Mouse (Mus musculus) adrenal gland, adult 18-20 months (tissue): Measurements from ENCODE around the gene Slc25a3. TPM values are rescaled to one million over a fixed set of nuclear protein-coding genes. Genes with fewer than 3 reads are reported as not detected.

ENCODE experiments used
- DNase-seq, 2 experiments: peaks; one replicate each; pipeline ENCODE4 v3.0.0; 2021 to 2022; ENCODE audit warnings: low spot score in 2 of 2
- long read RNA-seq, 2 experiments: library from polyadenylated mRNA; stranded (forward); transcript quantifications; one replicate each; pipeline ENCODE4 v2.0.0; 2021
- total RNA-seq, 2 experiments: library from RNA; stranded (reverse); gene quantifications; 1 replicate in 1 of 2; 2 replicates in 1 of 2; pipeline ENCODE4 v1.2.3; 2021

The Slc25a3 gene
- total RNA-seq, result 1,000 to 10,000 TPM; 1,418 to 2,058 TPM
- long read RNA-seq, experiment 1, transcript Slc25a3-201 (8 exons, 1,612 nt), result major isoform, 825 of 1,314 reads
- long read RNA-seq, experiment 1, transcript Slc25a3-203 (7 exons, 1,483 nt), result minor isoform, 217 of 1,314 reads
- long read RNA-seq, experiment 1, transcript Slc25a3-204 (5 exons, 891 nt), result minor isoform, 5 of 1,314 reads
- long read RNA-seq, experiment 1, partial matches to known transcripts, result 119 of 1,314 reads
- long read RNA-seq, experiment 1, other reads (novel, unspliced or antisense), result 147 of 1,314 reads
- long read RNA-seq, experiment 2, transcript Slc25a3-206 (8 exons, 1,341 nt), result minor isoform, 7 of 1,525 reads
- long read RNA-seq, experiment 2, transcript Slc25a3-201 (8 exons, 1,612 nt), result major isoform, 1,135 of 1,525 reads
- long read RNA-seq, experiment 2, transcript Slc25a3-203 (7 exons, 1,483 nt), result minor isoform, 74 of 1,525 reads
- long read RNA-seq, experiment 2, transcript Slc25a3-204 (5 exons, 891 nt), result minor isoform, 32 of 1,525 reads
- long read RNA-seq, experiment 2, partial matches to known transcripts, result 55 of 1,525 reads
- long read RNA-seq, experiment 2, other reads (novel, unspliced or antisense), result 222 of 1,525 reads

DNA sequence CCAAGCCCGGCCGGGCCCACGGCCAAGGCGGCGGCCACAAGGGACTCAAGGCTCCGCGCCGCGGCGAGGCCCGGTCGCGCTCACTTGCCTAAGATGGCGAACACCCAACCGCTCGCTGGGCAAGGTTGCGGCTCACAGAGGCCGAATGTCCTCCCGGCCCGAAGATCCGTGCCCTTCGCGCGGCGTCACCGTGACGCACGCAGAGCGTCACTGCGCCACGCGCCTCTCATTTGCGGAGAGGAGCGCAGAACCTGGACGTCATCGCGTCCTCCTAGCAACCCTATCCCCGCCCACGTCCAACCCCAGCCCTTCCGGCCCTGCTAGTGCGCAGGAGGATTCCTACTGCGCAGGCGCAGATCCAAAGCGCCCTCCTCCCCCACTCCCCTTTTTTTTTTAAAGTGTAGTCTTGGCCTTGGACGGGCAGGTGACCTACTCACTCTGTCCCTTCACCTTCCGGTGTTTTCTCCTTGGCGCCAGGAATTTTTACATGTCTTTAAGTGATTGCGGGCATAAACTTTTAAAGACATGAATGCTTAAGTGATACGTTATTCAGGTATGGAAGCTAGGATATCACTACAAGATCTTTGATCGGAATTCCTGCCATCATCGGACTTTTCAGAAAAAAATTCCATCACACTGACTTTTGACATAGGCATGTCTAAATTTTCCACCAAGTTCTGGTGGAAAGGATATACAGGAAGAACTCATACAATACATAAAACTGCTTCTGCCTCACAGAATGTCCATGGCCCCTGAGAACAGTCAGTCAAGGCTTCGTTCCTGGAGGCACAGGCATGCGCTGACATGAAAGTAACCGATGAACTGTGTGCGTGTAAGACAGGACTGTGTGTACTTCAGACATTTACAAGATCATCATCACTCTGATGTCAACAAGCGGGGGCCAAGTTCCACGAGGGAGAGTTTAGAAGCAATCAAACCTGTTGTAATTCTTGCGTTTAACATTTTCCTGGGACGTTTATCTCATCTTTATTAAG lies at the start of gene Slc25a3:
TSS of gene Slc25a3 (minus strand) at position 232 of the 995 bp plus-strand sequence.
- peak; percentile 96 for DNase-seq

DNA sequence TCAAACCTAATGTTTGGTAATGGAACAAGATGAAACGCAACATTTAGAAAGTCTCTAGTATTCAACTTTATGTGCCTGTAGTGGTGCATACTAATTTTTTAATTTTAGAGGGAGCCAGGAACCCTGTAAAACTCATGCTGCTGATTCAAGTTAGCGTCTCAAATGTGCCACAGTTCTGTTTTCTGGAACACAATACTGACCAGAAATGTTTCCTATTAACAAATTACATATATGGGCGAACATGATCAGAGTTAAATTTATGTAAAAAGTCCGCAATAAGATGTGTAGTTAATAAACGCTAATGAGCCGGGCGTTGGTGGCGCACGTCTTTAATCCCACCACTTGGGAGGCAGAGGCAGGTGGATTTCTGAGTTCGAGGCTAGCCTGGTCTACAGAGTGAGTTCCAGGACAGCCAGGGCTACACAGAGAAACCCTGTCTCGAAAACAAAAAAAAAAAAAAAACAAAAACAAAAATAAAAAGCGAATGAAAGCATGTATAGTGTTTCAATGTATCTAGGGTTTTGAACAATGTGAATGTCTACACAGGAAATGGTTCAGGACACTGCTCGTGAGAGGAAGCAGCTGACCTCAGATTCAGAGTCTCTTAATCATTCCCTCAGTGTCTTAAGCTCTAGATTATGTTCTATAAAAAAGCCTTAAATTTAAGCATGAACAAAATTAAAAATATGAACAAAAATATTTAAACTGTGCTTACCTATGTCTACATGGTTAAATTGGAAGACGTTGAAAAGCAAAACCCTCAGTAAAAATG lies 48.7 kb upstream of the Slc25a3 start:
- no peak for DNase-seq

DNA sequence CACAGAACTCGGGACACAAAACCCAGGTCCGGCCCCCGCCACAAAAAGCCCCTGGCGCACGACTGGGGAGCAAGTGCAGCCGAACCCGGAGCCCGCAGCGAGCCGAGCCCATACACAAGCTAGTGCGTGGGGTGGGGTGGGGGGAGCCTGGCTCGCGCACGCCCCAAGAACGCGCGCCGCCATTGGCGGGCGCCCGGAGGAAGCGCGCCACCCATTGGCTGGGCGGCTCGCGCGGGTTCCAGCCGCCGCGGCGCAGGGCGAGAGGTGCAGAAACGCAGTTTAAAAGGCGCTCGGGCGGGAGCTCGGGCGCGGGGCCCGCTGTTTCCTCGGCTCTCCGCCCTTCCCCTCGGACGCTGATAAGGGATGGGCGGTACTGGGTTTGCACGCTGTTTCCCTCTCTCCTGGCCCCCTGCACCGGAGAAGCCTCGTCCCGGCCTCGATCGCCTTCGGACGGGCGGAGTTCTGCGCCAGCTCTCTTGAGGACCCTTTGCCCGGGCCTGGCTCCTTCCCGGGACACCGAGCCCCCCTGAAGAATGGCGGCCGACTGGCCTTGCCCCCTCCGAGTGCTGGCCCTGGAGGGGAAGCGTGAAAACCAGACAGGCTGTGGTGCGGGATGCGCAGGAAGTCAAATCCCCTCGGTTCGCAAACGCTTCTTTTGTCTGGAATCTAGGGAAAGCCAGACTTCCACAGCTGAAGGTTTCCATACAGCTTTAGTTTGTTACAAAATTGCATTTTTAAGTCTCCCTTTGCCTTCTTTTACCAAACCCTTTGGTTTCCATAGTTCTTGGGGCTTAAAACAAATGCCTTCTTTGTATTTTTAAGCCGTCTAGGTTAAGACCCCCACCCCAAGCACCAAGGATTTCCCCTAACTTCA lies 47.8 kb upstream of the Slc25a3 start:
- DNase-seq, result peak; percentile 98

DNA sequence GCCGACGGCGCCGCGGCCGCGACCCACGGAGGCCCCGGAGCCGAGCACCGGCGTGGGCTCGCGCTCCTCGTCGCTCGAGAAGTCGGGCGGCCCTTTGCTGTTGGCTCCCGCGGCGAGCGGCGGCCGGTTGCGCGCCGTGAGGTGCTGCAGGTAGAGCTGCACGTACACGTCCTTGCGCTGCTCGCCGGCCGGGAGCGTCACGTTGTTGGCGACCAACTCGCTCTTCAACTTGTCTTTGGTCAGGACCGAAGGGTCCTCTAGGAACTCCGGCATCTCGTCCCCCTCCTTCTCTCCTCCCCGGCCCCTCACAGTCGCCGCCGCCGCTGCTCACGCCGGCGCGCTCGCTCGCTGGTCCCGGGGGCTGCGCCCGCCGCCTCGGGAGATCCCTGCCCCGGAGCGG lies 47.2 kb upstream of the Slc25a3 start:
- DNase-seq, result peak in 1 of 2 experiments; percentile 62

DNA sequence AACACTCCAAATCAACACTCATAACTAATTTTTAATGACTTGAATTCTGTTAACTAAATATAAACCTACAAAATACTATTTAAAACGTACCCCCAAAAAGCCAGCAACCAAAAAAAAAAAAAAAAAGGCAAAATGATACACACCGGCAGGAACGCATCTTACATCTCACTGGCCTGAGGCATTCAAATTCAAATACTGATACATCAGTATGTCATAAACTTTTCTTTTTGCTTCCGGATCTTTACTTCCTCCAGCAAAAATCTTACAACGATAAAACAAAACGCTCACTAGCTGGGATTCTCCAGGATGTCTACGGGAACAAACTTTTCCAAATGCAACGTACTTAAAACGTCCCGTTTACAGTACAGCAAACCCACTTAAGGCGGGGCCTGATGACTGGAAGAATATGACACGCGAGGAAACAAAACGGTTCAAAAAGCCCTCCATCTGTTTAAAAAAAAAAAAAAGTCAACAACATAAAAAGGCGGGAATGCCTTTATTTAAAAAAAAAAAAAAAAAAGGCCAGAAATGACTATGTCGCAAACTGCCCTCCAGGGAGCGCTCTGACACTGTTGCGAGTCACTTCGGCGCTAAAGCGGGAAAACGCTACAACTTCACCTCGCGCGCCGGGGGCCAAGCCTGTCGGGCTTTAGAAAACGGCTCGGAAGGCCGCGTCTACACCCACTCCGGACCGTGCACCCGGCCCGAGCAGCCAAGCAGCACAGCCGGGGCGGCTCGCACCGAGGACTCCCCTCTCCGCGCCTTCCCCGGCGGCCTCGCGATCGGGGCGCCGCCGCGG lies 46.5 kb upstream of the Slc25a3 start:
- DNase-seq, result peak; percentile 78 to 83

DNA sequence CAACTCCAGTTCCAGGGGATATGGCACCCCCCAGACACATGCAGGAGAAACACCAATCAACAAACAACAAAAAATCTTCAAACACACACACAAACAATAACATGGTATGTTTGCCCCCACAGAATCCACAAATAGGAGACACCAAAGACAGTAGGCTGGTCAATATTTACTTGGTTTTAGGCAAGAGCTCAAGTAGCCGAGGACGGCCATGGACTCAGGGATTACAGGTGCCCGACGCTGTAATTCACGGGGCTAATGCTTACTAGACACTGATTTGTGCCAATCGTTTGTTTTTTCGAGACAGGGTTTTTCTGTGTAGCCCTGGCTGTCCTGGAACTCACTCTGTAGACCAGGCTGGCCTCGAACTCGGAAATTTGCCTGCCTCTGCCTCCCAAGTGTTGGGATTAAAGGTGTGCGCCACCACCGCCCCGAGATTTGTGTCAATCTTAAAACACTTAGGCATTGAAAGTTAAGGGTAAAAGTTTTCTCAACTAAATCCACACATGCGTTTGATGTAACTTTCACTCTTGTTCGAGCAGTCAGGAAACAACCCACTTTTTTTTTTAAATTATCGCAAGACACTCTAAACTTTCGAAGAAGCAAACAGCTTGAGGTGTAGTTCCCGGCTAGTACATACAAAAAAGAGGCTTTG lies 45.7 kb upstream of the Slc25a3 start:
- no peak for DNase-seq

DNA sequence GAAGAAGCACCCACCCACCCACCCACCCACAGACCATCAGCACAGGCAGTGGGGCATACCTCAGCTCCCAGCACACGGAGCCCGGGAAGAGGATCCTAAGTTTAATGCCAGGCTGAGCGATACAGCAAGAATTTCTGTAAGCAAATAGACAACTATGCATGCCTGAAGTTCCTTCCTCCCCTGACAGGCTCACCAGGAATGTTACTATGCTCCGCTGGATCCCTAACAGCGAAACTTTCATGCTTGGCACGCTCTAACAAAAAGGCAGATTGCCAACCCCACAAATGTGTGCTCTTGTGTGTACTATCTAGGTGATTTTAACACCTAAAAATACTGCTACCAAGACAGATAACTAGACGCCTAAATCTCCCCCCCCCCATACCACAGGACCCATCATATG lies 43.5 kb upstream of the Slc25a3 start:
- no peak for DNase-seq

DNA sequence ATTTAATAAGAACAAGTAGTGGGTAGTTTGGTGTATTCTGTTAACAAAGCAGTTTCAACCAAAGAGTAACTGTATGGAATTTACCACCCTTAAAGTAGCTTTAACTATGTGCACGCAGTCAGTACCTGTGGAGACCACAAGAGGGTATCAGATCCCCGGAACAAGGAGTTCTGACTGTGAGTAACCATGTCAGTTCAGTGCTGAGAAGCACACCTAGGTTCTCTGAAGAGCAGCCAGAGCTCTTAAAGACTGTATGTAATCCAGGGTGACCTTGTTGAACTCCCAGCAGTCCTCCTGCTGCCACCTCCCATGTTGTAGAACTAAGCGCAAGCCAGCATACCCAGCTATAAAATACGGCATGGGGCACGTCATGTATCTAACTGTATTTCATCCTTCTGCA lies 43.0 kb upstream of the Slc25a3 start:
- DNase-seq, result peak; percentile 31 to 41

DNA sequence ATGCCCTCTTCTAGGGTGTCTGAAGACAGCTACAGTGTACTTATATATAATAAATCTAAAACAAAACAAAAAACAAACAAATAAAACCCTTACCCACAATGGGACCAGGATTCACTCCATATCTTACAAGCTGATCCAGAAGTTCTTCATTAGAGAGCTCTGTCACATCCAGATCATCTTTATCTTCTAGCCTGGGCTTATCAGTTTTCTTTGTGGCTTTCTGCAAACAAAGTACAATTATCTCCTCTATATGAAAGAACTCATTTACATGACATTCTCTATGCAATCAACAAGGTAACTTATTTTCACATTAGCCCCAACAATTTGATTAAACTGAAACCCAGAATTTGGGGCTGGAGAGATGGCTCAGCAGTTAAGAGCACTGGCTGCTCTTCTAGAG lies 42.0 kb upstream of the Slc25a3 start:
- no peak for DNase-seq

DNA sequence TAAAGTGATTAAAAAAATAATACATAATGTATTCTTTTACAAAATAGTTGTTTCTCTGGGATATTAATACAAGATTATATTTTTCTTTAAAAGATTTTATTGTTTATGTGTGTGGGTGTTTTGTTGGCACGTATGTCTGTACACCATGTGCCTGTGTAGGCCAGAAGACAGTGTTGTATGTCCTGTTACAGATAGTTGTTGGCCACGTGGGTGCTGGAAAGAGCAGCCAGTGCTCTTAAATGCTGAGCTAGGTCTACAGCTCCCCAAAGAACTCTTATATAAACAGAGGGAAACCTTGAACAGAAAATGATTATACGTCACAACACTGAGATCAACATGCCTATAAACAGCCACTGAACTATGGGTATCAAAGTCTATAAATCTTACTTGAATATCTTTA lies 40.6 kb upstream of the Slc25a3 start:
- no peak for DNase-seq

DNA sequence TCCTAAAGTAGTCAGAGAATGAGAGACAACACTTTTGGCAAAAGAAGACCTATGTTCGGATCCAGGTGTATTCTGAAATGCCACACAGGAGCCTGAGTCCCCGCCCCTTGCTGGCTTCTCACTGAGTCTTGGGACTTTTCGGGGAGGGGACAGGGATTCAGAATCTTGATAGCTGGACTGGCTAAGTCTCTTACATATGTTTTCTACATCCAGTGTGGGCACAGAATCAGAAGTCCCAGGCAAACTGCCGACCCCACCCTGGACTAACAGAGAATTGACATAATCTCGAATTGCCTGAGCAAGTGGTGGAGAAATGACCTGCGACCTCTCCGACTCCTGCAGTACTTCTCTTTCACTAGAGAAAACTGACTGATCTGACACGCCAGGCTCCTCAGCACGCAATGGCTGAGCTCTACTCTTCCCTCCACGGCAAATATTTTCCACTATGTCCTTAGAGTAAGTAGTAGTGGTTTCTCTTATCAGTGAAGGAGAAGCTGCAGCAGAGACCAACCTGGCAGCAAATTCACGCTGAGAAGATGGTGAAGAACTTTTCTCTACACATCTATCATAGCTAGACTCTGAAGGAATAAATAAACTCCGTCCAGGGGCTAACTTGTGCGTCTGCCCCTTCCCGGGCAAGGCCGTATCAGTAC lies 38.8 kb upstream of the Slc25a3 start:
- DNase-seq, result no peak

DNA sequence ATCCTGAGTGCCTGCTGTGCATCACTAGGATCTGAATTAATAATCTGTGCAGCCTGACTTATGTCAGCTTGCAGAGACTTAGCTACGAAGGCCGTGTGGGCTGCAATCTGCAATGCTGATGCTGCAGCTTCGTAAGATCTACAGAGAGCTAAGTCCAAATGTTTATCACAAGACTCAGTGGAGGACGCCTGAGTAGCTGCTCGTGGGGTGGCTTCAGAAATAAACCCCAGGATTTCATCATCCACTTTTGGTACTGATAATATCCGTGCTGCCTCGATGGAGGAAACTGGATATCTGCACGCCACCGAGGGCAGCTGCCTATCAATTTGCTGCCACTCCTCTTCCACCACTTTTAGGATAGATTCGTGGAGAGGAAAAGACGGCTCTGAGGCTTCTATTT lies 38.2 kb upstream of the Slc25a3 start:
- no peak for DNase-seq

DNA sequence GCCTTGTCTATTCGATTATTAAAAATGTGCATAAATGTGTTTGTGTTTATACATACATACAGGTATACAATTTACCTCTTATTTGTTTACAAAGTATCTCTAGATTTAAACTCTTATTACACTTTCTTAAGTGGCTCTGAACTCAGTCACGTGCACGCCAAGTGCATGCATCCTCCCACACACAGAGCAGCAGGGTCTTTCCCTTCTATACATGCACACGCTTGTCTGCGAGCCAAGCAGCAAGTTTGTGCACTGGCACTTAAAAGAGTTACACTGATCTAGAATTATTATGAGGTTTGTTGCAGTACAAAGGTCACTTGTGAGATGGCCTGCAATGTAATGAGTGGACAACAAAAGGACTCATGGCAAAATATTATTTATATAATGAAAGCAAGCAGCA lies 37.1 kb upstream of the Slc25a3 start:
- no peak for DNase-seq

DNA sequence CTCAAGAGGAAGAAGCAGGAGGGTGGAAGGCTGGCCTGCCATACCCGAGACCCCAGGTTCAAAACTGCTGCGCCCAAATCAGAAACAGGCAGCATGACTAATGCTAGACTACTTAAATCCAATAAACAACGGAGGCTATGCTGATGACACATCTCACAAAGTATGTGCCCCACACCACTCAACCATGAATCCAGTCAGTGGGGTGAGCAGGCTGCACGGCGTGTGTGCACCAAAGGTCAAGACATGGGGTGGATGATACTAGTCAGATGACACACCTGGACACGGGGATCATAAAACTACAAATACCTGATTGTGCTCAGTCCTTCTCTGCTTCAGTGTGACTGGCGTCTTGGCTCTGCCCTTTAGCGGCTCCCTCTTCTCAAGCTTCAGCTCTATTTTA lies 34.6 kb upstream of the Slc25a3 start:
- DNase-seq, result peak in 1 of 2 experiments; percentile 41

DNA sequence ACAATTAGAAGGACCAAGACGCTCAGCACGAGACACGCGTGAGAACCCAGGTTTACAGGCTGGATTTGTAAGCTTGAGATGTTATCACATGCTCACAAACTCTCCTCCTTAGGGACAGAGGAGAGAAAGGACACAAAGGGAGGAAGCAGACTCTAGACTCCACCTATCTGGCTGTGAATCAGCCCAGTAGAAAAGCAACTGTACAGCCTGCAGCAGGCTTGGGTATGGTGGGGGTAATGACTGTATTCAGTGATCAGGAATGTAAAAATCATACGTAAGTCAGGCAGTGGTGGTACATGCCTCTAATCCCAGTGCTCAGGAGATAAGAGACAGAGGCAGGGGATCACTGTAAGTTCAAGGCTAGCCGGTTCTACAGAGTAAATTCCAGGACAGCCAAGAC lies 32.5 kb upstream of the Slc25a3 start:
- DNase-seq, result no peak

DNA sequence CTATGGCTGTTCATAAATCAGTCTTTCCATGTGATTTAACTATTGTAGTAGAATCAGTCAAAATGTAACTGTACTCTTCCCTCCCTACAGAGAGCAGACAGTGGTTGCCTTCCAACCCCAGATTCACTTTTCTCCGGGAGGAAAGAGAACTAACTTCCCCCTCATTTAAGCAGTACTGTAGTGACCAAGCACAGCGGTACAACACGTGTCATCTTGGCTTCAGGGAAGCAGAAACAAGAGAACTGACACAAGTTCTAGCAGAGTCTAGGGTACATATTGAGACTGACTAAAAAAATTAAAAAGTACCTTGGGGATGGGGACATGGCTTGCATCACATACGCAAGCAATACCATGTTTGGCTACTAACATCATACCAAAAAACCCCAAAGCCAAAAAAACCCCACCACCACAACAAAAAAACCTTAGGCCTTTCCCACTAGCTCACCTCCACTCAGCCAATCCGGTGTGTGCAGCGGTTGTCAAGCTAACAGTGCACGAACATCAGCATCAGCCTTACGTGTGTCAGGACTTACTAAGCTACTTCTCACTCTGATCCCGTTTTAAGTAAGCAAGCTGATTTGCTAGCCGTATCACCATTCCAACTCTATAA lies 30.1 kb upstream of the Slc25a3 start:
- no peak for DNase-seq

DNA sequence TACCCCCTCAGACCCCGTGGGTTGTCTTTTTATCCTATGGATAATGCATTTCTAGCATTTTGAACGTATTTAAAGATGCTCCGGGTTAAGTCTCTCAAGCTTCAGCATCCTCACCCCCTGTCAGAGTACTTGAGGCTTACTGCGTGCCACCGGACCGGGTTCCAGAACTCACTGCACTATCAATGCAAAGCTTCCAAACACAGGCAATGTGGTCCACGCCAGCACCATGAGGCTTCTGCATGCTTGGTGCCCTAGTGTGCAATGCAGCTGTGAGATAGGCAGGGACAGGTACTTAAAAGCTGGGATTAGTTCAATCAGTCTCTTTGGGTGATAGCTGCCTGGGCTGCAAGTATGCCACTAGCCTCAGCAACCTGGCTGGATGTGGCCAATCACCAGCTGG lies 21.6 kb upstream of the Slc25a3 start:
- DNase-seq, result no peak
